Mouse (Mus musculus) embryonic facial prominence, embryonic 13.5 days (tissue): ENCODE results near the gene Snrnp48. TPM values are rescaled to one million over a fixed set of nuclear protein-coding genes. Genes with fewer than 3 reads are reported as not detected.

ENCODE experiments used
- ATAC-seq: fragments of 200-750 bp; cut with Nextera tagmentation; 2 replicates; pipeline ENCODE4 v1.8.0; 2017; ENCODE audit warnings: low read depth; ENCODE audit not compliant: insufficient number of reproducible peaks, insufficient read depth, low FRiP score, low TSS enrichment
- H3K27ac ChIP-seq: fragments of 300-500 bp; sonication (generic); 2 replicates; pipeline ENCODE4 v1.5.1; 2015; ENCODE audit warnings: moderate library complexity, mild to moderate bottlenecking, inconsistent platforms
- H3K27me3 ChIP-seq: fragments of 300-500 bp; sonication (generic); 2 replicates; pipeline ENCODE4 v1.6.1; 2015; ENCODE audit warnings: mild to moderate bottlenecking, inconsistent platforms
- H3K36me3 ChIP-seq: fragments of 300-500 bp; sonication (generic); 2 replicates; pipeline ENCODE4 v1.6.1; 2015; ENCODE audit warnings: mild to moderate bottlenecking, inconsistent platforms
- H3K4me1 ChIP-seq: fragments of 300-500 bp; sonication (generic); 2 replicates; pipeline ENCODE4 v1.6.1; 2015; ENCODE audit warnings: inconsistent platforms
- H3K4me2 ChIP-seq: fragments of 300-500 bp; sonication (generic); 2 replicates; pipeline ENCODE4 v1.6.1; 2015; ENCODE audit warnings: moderate library complexity, mild to moderate bottlenecking, inconsistent platforms
- H3K4me3 ChIP-seq: fragments of 300-500 bp; sonication (generic); 2 replicates; pipeline ENCODE4 v1.5.1; 2015; ENCODE audit warnings: mild to moderate bottlenecking, inconsistent platforms
- H3K9ac ChIP-seq: fragments of 300-500 bp; sonication (generic); 2 replicates; pipeline ENCODE4 v1.6.1; 2015; ENCODE audit warnings: mild to moderate bottlenecking, inconsistent platforms
- H3K9me3 ChIP-seq: fragments of 300-500 bp; sonication (generic); 2 replicates; pipeline ENCODE4 v1.6.1; 2016; ENCODE audit warnings: inconsistent platforms
- WGBS: fragments of 180-500 bp; shearing (Covaris S2); methylation state at CpG from one replicate; pipeline ENCODE4 v1.1.7; 2015; ENCODE audit warnings: mixed read lengths; 5-methylcytosine and 5-hydroxymethylcytosine counted together
- polyA plus RNA-seq: library from polyadenylated mRNA; unstranded; fragments of >200 nt; fragmentation: Nextera tagmentation; extraction: Ambion mirVana; gene quantifications from 2 replicates; pipeline ENCODE4 v1.2.1, GENCODE M21; 2015

Snrnp48 gene
- 48.2 and 56.2 TPM in 2 replicates for polyA plus RNA-seq

DNA sequence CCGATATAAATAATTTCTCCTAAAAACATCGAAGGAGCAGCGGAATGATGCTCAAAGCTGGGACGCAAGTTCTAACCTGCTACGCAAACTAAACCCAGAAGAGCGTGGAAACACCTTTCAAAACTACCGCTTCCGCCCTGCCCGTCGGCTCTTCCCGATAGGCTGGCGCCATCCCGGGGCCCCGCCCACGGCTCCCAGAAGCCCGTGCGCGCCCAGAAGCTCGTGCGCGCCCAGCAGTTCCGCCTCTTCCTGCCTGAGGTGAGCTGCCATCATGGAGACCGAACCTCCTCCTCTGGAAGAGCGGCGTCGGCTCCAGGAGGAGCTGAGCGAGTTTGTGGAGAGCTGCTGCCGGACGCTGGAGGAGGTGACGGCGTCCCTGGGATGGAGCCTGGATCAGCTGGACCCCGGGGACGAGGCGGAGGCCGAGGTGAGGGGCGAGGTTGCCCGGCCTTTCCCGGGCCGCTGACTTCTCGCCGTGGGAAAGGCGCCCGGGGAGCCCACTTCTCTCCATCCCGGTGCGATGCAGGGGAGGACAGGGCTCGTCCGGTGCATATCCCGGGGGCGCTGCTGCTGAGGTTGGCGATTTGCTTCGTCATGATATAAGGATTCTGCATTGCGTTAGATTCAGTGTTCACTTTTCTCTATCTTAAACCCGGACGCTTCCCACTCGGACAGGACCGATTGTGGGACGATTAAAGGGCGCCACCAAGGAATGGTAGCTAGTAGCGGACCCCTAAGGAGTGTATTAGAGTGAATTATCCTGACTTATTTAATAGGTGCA lies at the start of gene Snrnp48:
TSS of gene Snrnp48 (plus strand) at position 237 of the 781 bp plus-strand sequence.
- H3K9me3 ChIP-seq: no peaks in the 10 kb centered on the region
- H3K9ac ChIP-seq: peak within 1 kb of the TSS; percentile 91
- peaks cover 5% of the 10 kb centered on the region; the same call in 1 of the 2 replicates for H3K36me3 ChIP-seq
- H3K27me3 ChIP-seq: no peaks in the 10 kb centered on the region
- peak; percentile 92 for ATAC-seq
- peak within 1 kb of the TSS; percentile 66 for H3K4me2 ChIP-seq
- peak within 1 kb of the TSS; percentile 93 for H3K4me3 ChIP-seq
- H3K27ac ChIP-seq: peak within 1 kb of the TSS; percentile 91
- under 1% methylated on average over 59 of the region's 59 CpGs for WGBS
- peaks cover 15% of the 10 kb centered on the region for H3K4me1 ChIP-seq

DNA sequence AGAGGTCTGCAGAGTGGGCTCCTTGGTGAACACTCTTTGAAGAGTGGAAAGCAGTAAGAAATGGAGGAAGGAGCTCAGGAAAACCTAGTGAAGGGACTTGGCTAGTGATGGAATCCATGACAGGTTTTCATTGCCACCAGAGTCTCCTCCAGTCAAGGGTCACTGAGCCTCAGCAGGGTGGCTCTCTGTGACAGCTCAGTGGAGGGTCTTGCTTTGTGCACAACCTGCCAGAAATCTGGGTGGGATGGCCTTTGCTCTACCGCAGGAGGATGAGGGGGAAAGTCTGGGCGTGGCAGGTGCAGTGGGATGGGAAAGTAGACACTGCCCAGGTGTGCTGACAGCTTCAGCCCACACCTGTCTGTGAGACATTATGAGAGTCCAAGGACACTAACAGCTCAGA lies 49.2 kb upstream of the Snrnp48 start:
- Histone ChIP-seq H3K4me2 (0 out of 2 replicates have a peak overlapping the region, but pooled peaks have one; percentile 10), H3K27ac (no peak overlapping the region), H3K27me3 (peaks cover 52% of the 10 kb centered on the region), H3K4me1 (peaks cover 20% of the 10 kb centered on the region), H3K9ac (no peak overlapping the region), H3K9me3 (no peaks in the 10 kb centered on the region), H3K4me3 (no peak overlapping the region), H3K36me3 (no peaks in the 10 kb centered on the region)
- WGBS: 6% methylated on average over 2 of the region's 2 CpGs
- ATAC-seq: no peak

DNA sequence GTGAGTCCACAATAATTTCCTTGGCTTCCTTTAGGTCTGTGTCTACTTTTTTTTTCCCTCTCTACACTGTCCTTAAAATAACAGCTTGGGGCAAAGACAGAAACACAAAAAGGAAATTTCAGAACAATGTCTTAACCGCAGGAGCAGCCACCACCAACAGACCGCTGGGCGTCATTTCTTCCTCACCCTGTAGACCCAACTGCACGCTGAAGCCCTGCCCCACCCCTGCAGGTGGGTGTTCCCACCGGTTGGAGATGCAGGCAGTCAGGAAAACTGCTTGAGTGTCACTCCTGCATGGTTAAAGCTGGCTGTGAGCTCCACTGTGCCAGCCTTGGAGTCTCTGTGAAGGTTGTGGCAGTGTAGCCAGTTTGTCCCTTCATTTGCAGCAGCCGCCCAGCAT lies 47.1 kb upstream of the Snrnp48 start:
- H3K27ac ChIP-seq: no peak overlapping the region
- peaks cover 31% of the 10 kb centered on the region for H3K27me3 ChIP-seq
- H3K9ac ChIP-seq: no peak overlapping the region

DNA sequence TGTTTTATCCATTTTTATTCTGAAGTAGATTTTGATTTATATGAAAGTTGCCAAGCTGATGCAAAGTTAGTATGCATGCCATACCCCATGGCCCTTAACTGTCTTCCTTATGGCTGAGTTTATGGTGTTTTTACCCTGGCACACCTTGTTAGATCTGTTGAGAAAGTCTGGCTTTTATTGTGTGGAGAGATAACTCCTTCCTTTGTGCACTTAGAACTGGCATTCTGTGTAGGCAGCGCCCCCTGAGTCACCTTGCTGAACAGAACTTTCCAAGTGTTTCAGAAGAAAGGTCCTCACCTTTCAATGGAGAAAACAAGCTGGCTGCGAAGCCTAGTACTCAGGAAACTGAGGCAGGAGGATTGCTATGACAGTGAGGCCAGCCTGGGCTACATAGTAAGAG lies 42.7 kb upstream of the Snrnp48 start:
- no peak overlapping the region for H3K4me2 ChIP-seq
- no peaks in the 10 kb centered on the region for H3K4me1 ChIP-seq
- H3K27ac ChIP-seq: peak overlapping the region; percentile 2; the same call in 1 of the 2 replicates
- no peaks in the 10 kb centered on the region for H3K9me3 ChIP-seq
- no peak overlapping the region for H3K9ac ChIP-seq
- 76% methylated on average over 2 of the region's 2 CpGs for WGBS
- ATAC-seq: no peak
- H3K27me3 ChIP-seq: peaks cover 9% of the 10 kb centered on the region
- H3K4me3 ChIP-seq: no peak overlapping the region
- H3K36me3 ChIP-seq: no peaks in the 10 kb centered on the region

More for the DNA sequence above, 47.1 kb upstream of the Snrnp48 start:
- Histone ChIP-seq H3K4me3 (no peak overlapping the region), H3K4me1 (peaks cover 2% of the 10 kb centered on the region; the same call in 1 of the 2 replicates), H3K4me2 (no peak overlapping the region), H3K36me3 (no peaks in the 10 kb centered on the region), H3K9me3 (no peaks in the 10 kb centered on the region)
- WGBS: 12% methylated on average over 6 of the region's 6 CpGs
- ATAC-seq: no peak

DNA sequence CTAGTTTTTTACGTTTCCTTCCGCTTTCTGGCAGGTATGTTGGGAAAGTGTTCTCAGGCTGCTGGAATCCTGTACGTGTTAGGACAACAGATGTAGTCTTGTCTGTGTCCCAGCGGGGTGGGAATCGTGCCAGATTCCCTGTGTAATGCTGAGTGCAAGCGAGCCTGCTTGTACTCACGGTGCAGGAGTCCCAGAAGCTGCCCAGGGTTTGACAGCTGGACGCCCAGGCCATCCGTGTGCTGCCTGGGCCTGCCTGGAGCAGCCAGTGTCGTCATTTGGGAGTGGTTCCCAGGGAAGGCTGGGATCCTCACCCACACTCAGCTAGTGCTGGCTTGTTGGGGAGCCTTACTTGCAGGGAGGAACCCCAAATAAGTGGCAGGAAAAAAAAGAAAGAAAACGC lies 42.1 kb upstream of the Snrnp48 start:
- no peaks in the 10 kb centered on the region for H3K36me3 ChIP-seq
- WGBS: 44% methylated on average over 11 of the region's 11 CpGs
- no peak overlapping the region for H3K27ac ChIP-seq
- peak; percentile 80 for ATAC-seq
- H3K9ac ChIP-seq: no peak overlapping the region
- H3K9me3 ChIP-seq: no peaks in the 10 kb centered on the region
- no peaks in the 10 kb centered on the region for H3K4me1 ChIP-seq
- H3K4me2 ChIP-seq: no peak overlapping the region
- no peak overlapping the region for H3K4me3 ChIP-seq
- peaks cover 7% of the 10 kb centered on the region for H3K27me3 ChIP-seq

DNA sequence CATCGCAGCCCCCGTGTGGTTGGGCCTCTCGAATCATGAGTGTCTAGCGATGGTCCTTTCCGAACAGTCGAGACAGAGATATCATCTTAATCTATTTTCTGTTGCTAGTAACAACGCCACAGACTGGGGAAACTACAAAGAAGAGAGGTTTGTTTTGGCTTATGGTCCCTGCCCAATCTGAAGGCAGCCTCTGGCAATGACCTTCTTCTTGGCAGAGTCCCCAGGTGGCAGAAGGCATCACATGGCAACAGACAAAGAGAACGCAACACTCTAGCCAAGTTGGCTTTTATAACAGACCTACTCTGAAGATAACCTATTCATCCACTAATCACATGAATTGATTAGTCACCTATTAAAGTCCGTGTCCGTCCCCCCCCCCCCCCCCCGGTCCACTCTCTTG lies 39.8 kb upstream of the Snrnp48 start:
- WGBS: 85% methylated on average over 11 of the region's 11 CpGs
- Histone ChIP-seq H3K27me3 (no peaks in the 10 kb centered on the region), H3K9me3 (no peaks in the 10 kb centered on the region), H3K4me2 (no peak overlapping the region), H3K4me3 (no peak overlapping the region), H3K9ac (no peak overlapping the region), H3K27ac (no peak overlapping the region), H3K4me1 (no peaks in the 10 kb centered on the region), H3K36me3 (no peaks in the 10 kb centered on the region)
- no peak for ATAC-seq

DNA sequence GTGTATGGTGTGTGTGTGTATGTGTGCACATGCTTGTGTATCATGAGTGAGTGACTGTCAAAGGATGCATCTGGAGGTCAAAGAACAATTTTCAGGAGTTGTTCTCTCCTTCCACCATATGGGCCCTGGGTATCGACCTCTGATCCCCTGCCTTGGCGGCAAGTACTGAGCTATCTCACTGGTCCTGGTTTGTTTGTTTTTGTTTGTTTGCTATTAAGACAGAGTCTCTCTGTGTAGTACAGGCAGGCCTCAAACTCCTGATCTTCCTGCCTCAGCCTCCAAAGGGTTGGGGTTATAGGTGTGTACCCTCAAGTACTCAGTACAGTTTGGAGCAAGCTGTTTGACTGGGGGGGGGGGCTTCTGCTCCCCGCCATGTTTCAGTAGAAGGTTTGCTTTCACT lies 37.7 kb upstream of the Snrnp48 start:
- ATAC-seq: no peak
- Histone ChIP-seq H3K4me2 (no peak overlapping the region), H3K27ac (no peak overlapping the region), H3K4me1 (no peaks in the 10 kb centered on the region), H3K27me3 (no peaks in the 10 kb centered on the region), H3K9me3 (no peaks in the 10 kb centered on the region), H3K9ac (no peak overlapping the region), H3K36me3 (no peaks in the 10 kb centered on the region), H3K4me3 (no peak overlapping the region)
- 74% methylated on average over 3 of the region's 3 CpGs for WGBS

DNA sequence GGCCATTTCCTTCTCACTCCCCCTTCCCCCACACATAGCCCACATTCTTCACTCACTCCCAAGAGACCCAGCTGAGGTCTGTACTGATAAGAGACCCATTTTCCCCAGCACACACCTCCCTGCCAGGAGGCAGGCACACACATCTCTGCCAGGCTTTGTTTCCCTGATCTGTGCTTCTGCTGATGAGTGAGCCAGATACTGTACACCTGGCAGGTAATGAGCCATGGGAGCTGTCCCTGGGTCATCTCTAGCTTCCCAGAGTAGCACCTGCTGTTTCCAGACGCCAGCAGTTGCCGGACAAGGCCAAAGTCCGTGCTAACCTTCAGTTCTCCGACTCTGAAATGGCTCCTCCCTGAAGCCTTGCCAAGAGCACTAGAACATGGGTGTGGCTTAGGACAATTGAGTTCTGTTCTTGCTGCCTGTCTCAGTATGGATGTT lies 34.0 kb upstream of the Snrnp48 start:
- ATAC-seq: no peak
- H3K9ac ChIP-seq: no peak overlapping the region
- H3K36me3 ChIP-seq: no peaks in the 10 kb centered on the region
- H3K27ac ChIP-seq: no peak overlapping the region
- H3K9me3 ChIP-seq: no peaks in the 10 kb centered on the region
- no peaks in the 10 kb centered on the region for H3K27me3 ChIP-seq
- 29% methylated on average over 4 of the region's 4 CpGs for WGBS
- H3K4me2 ChIP-seq: no peak overlapping the region
- H3K4me3 ChIP-seq: no peak overlapping the region
- H3K4me1 ChIP-seq: no peaks in the 10 kb centered on the region

DNA sequence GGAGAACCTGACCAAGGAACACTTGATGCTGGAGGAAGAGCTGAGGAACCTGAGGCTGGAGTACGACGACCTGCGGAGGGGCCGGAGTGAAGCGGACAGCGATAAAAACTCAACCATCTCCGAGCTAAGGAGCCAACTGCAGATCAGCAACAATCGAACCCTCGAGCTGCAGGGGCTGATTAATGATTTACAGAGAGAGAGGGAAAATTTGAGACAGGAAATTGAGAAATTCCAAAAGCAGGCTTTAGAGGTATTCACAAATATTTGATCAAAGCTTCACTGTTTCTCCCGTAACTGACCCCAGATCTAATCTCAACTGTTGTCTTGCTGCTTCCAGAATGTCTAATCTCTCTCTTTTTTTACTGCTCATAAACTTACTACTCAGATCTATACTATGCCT lies 11.3 kb upstream of the Snrnp48 start:
- 79% methylated on average over 10 of the region's 10 CpGs for WGBS
- Histone ChIP-seq H3K27me3 (no peaks in the 10 kb centered on the region), H3K9ac (no peak overlapping the region), H3K4me3 (no peak overlapping the region), H3K4me2 (no peak overlapping the region), H3K9me3 (peaks cover 26% of the 10 kb centered on the region), H3K27ac (no peak overlapping the region), H3K4me1 (no peaks in the 10 kb centered on the region), H3K36me3 (peaks cover 37% of the 10 kb centered on the region)
- no peak for ATAC-seq

DNA sequence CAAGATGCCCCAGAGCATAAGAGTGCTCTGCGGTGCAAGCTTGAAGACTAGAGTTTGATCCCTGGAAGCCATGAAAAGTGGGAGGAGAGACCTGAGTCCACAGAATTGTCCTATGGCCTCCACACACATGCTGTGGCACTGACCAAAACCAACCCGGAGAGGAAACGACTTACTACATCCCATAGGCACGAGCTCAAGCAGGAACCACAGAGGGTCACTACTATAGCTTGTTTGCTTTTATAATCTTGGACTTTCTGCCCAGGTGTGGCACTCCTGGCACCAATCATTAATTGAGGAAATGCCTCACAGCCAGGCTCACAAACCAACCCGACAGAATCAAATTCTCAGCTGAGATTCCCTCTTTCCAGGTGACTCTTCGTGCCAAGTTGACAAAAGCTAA lies 3.3 kb upstream of the Snrnp48 start:
- peaks cover 9% of the 10 kb centered on the region for H3K9me3 ChIP-seq
- no peak overlapping the region for H3K9ac ChIP-seq
- 82% methylated on average over 6 of the region's 6 CpGs for WGBS
- no peak for ATAC-seq
- no peaks in the 10 kb centered on the region for H3K27me3 ChIP-seq
- peaks cover 14% of the 10 kb centered on the region for H3K36me3 ChIP-seq
- H3K4me3 ChIP-seq: no peak overlapping the region
- no peak overlapping the region for H3K4me2 ChIP-seq
- peaks cover 9% of the 10 kb centered on the region for H3K4me1 ChIP-seq
- H3K27ac ChIP-seq: no peak overlapping the region

DNA sequence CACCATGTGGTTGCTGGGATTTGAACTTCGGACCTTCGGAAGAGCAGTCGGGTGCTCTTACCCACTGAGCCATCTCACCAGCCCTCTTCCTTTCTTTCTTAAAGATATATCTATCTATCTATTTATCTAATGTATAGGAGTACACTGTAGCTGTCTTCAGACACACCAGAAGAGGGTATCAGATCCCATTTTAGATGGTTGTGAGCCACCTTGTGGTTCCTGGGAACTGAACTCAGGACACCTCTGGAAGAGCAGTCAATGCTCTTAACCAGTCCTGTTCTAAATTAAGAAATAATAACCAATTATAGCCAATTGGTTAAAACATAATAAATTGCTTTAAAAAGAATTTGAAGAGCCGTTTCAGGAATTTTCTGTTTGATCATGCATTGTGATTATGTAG lies 567 bp upstream of the Snrnp48 start:
- no peaks in the 10 kb centered on the region for H3K27me3 ChIP-seq
- no peak for ATAC-seq
- 50% methylated on average over 4 of the region's 4 CpGs for WGBS
- no peak overlapping the region for H3K27ac ChIP-seq
- H3K4me2 ChIP-seq: peak overlapping the region; percentile 66
- H3K4me3 ChIP-seq: peak overlapping the region; percentile 93
- H3K4me1 ChIP-seq: peaks cover 15% of the 10 kb centered on the region
- H3K36me3 ChIP-seq: peaks cover 3% of the 10 kb centered on the region; the same call in 1 of the 2 replicates
- H3K9me3 ChIP-seq: no peaks in the 10 kb centered on the region
- H3K9ac ChIP-seq: no peak overlapping the region

DNA sequence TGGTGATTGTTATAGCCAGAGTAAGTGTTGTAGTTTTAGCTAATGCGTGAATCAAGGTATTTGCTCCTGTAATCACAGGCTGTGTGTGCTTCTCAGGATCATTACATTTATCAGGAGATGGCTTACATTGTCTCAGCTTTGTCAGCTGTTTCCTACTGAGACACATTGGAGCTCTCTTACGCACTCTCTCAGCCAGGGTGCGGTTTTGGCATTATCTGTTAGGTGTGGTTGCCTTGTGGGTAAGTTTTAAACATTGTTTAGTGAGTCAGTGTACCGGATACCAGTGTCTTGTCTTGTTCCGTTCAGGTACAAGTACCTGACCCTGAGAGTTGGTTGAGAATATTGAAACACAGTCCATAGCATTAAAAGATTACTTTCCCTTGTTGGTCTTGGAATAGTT lies 6.4 kb downstream of the Snrnp48 start:
- Histone ChIP-seq H3K9ac (no peak overlapping the region), H3K27me3 (no peaks in the 10 kb centered on the region), H3K4me2 (no peak overlapping the region), H3K4me3 (no peak overlapping the region), H3K4me1 (peaks cover 9% of the 10 kb centered on the region), H3K9me3 (no peaks in the 10 kb centered on the region), H3K36me3 (peaks cover 48% of the 10 kb centered on the region), H3K27ac (no peak overlapping the region)
- no peak for ATAC-seq
- WGBS: 94% methylated on average over 5 of the region's 5 CpGs
